Mouse (Mus musculus) lung, adult 2 months (tissue): ENCODE measurements around the gene Zzef1.

Source experiments
- CTCF ChIP-seq: fragments of 200-500 bp; IDR thresholded peaks from 2 replicates; pipeline ENCODE4 v1.5.1; 2011; ENCODE audit warnings: mild to moderate bottlenecking, low read length, control low read depth; ENCODE audit not compliant: insufficient read depth
- POLR2A ChIP-seq: fragments of 200-500 bp; IDR thresholded peaks from 2 replicates; pipeline ENCODE4 v1.6.1; 2011; ENCODE audit warnings: low read depth, mild to moderate bottlenecking, control low read depth, low read length, borderline replicate concordance; ENCODE audit errors: extremely low read depth

DNA sequence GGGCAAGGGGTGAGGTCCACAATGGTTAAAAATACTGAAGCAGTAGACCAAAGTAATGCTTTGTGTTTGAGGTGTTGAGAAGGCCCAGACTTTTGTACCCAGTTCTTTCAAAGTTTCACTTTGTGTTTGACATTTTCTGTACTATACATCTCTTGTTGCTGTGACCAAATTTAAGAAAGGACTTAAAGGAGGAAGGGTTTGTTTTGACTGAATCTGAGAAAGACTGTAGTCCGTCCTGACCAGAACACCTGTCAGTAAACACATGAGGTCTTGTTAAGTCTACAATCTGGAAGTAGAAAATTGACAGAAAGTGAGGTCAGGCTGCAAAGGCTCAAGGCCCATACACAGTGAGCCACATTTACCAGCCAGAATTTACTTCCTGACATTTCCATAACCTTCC is 20.8 kb downstream of the Zzef1 start:
- TF ChIP-seq POLR2A (no peak), CTCF (no peak)
